Comparison of ENCODE assay signal across 8 mouse cellular contexts in genomic region chr8:46311159-46311558, GRCm38 (mm10). TPM values are rescaled to one million over a fixed set of nuclear protein-coding genes. Genes with fewer than 3 reads are reported as not detected.
DNase-seq lines count a peak whose midpoint lies in the region; ATAC-seq and TF ChIP-seq lines count a peak whose summit lies in the region.

No protein-coding gene starts in this region.

- intact Hi-C loops in heart, postnatal 14 days (cut with DNase I): loop anchor here (1.0 kb wide), 1 partner anchor 236 kb away; no protein-coding TSS in a partner anchor

- peak; percentile 66 for DNase-seq in G1E (ENCODE audit: low spot score)
- peak; percentile 78 for DNase-seq in c-Kit-positive CD71-positive TER-119-negative erythroid progenitor cells, embryonic 14.5 days (ENCODE audit: low read depth)
- DNase-seq in heart, postnatal 14 days: peak; percentile 86 to 90
- peak; percentile 60 to 84 for DNase-seq in layer of hippocampus, adult 18-20 months (ENCODE audit: low spot score in 2 of 2)
- peak; percentile 69 to 80 for DNase-seq in lung, adult 18-20 months
- peak; percentile 88 for DNase-seq in retina, postnatal 1 day
- peak; percentile 68 for DNase-seq in thymus, postnatal 25 days

- no peak overlapping the region for H3K4me3 ChIP-seq in G1E (ENCODE audit: low read depth, low read length)
- H3K4me3 ChIP-seq in forebrain, embryonic 12.5 days (replicated peaks): no peak overlapping the region

- no peaks in the 10 kb centered on the region for H3K36me3 ChIP-seq in G1E (replicated peaks)
- H3K36me3 ChIP-seq in forebrain, embryonic 12.5 days (replicated peaks): no peaks in the 10 kb centered on the region

- no peak overlapping the region for H3K4me2 ChIP-seq in forebrain, embryonic 12.5 days

- no peaks in the 10 kb centered on the region for H3K27me3 ChIP-seq in G1E (ENCODE audit: insufficient read depth, low read length)
- H3K27me3 ChIP-seq in forebrain, embryonic 12.5 days: peaks cover 13% of the 10 kb centered on the region; the same call in 1 of the 2 replicates

- ATAC-seq in G1E (ENCODE audit: extremely low read depth, insufficient number of reproducible peaks, low FRiP score, poor library complexity, severe bottlenecking): peak; percentile 83
- 0 out of 2 replicates have a peak, but pooled peaks have one; percentile 46 for ATAC-seq in forebrain, embryonic 12.5 days (ENCODE audit: low FRiP score)

- H3K9me3 ChIP-seq in G1E (replicated peaks): no peaks in the 10 kb centered on the region
- no peaks in the 10 kb centered on the region for H3K9me3 ChIP-seq in forebrain, embryonic 12.5 days

- peak; percentile 88 for TF ChIP-seq CTCF in G1E (IDR thresholded peaks at IDR 0.05; ENCODE audit: low read depth, low read length)

- peaks cover 27% of the 10 kb centered on the region for H3K4me1 ChIP-seq in G1E (ENCODE audit: insufficient read depth, low read depth, low read length)
- H3K4me1 ChIP-seq in forebrain, embryonic 12.5 days: no peaks in the 10 kb centered on the region

- no peak overlapping the region for H3K9ac ChIP-seq in forebrain, embryonic 12.5 days

- 9% methylated on average over 10 of the region's 10 CpGs for WGBS in forebrain, embryonic 12.5 days

- H3K27ac ChIP-seq in forebrain, embryonic 12.5 days: no peak overlapping the region

RNA-seq across cellular contexts. Expression of gene Helt, which starts 16.7 kb away (rescaled TPM):
- total RNA-seq in G1E (2014; fragmentation: Nextera tagmentation) (not detected in 2 replicates), G1E (2017) (0.38 TPM in 1 of 2 replicates, not detected in the other)
- not detected in 2 replicates for polyA plus RNA-seq in G1E (2012)
- 11.1 and 13.0 TPM in 2 replicates for polyA plus RNA-seq in forebrain, embryonic 12.5 days (2016; fragmentation: Nextera tagmentation; extraction: Ambion mirVana)
- under 1 TPM; 0.29 to 0.74 TPM for total RNA-seq in heart, postnatal 14 days (2021)
- not detected for total RNA-seq in layer of hippocampus, adult 18-20 months (2021)
